Mouse (Mus musculus) thymus, adult 2 months (tissue): ENCODE results near the gene Adamts2.

Experiments used
- CTCF ChIP-seq: fragments of 200-500 bp; IDR thresholded peaks from 2 replicates; pipeline ENCODE4 v1.5.1; 2012; ENCODE audit warnings: mild to moderate bottlenecking, control low read depth, low read length, moderate library complexity, borderline replicate concordance; ENCODE audit not compliant: control insufficient read depth, poor library complexity, insufficient read depth; ENCODE audit errors: extremely low read depth
- POLR2A ChIP-seq: fragments of 200-500 bp; IDR thresholded peaks from 2 replicates; pipeline ENCODE4 v1.6.1; 2012; ENCODE audit warnings: mild to moderate bottlenecking, low read length, control low read depth, moderate library complexity; ENCODE audit not compliant: control insufficient read depth, poor library complexity, insufficient read depth; ENCODE audit errors: extremely low read depth

DNA sequence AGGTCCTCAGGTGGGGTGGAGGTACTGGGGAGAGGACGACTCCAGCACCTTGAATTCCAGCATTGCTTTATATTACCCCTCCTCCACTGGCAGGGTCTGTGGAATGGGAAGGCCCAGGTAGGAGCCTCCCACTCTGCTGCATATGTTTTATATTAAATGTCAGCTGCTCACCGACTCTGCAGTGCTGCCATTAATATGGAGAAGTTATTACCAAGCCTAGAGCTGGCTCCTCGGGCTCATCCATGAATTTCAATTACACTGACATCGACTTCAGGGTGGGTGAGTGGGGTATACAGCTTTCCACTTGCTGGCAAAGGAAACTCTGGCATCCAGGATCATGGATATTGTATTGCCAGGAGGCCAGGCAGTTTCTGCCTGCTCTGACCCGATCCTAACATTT is 9.3 kb downstream of the Adamts2 start:
- TF ChIP-seq POLR2A: no peak
- no peak for TF ChIP-seq CTCF
